Mouse (Mus musculus) liver, embryonic 12.5 days (tissue): Measurements from ENCODE around the gene Ap1g2. TPM values are rescaled to one million over a fixed set of nuclear protein-coding genes. Genes with fewer than 3 reads are reported as not detected.

Experiments
- ATAC-seq: fragments of 200-750 bp; cut with Nextera tagmentation; 2 replicates; pipeline ENCODE4 v1.8.0; 2017; ENCODE audit warnings: moderate number of reproducible peaks, mild to moderate bottlenecking, moderate library complexity
- H3K27ac ChIP-seq: fragments of 300-500 bp; sonication (generic); 2 replicates; pipeline ENCODE4 v1.5.1; 2016; ENCODE audit warnings: mild to moderate bottlenecking
- H3K27me3 ChIP-seq: fragments of 300-500 bp; sonication (generic); replicated peaks from 2 replicates; pipeline ENCODE4 v1.6.1; 2016; ENCODE audit warnings: mild to moderate bottlenecking, moderate library complexity
- H3K36me3 ChIP-seq: fragments of 300-500 bp; sonication (generic); 2 replicates; pipeline ENCODE4 v1.6.1; 2016; ENCODE audit warnings: mild to moderate bottlenecking, moderate library complexity
- H3K4me1 ChIP-seq: fragments of 300-500 bp; sonication (generic); 2 replicates; pipeline ENCODE4 v1.6.1; 2016
- H3K4me2 ChIP-seq: fragments of 300-500 bp; sonication (generic); 2 replicates; pipeline ENCODE4 v1.6.1; 2016; ENCODE audit warnings: mild to moderate bottlenecking, moderate library complexity
- H3K4me3 ChIP-seq: fragments of 300-500 bp; sonication (generic); 2 replicates; pipeline ENCODE4 v1.5.1; 2016; ENCODE audit warnings: mild to moderate bottlenecking, moderate library complexity
- H3K9ac ChIP-seq: fragments of 300-500 bp; sonication (generic); 2 replicates; pipeline ENCODE4 v1.6.1; 2016; ENCODE audit warnings: mild to moderate bottlenecking, moderate library complexity
- H3K9me3 ChIP-seq: fragments of 300-500 bp; sonication (generic); replicated peaks from 2 replicates; pipeline ENCODE4 v1.6.1; 2016; ENCODE audit warnings: mild to moderate bottlenecking, moderate library complexity
- WGBS: fragments of 180-500 bp; shearing (Covaris S2); methylation state at CpG from one replicate; pipeline ENCODE4 v1.1.7; 2016; ENCODE audit not compliant: insufficient replicate concordance; 5-methylcytosine and 5-hydroxymethylcytosine counted together
- polyA plus RNA-seq: library from polyadenylated mRNA; unstranded; fragments of >200 nt; fragmentation: Nextera tagmentation; extraction: Ambion mirVana; gene quantifications from 2 replicates; pipeline ENCODE4 v1.2.1, GENCODE M21; 2016

Gene Ap1g2
- polyA plus RNA-seq, 1 experiment from 2014 or later: 34.0 TPM

DNA sequence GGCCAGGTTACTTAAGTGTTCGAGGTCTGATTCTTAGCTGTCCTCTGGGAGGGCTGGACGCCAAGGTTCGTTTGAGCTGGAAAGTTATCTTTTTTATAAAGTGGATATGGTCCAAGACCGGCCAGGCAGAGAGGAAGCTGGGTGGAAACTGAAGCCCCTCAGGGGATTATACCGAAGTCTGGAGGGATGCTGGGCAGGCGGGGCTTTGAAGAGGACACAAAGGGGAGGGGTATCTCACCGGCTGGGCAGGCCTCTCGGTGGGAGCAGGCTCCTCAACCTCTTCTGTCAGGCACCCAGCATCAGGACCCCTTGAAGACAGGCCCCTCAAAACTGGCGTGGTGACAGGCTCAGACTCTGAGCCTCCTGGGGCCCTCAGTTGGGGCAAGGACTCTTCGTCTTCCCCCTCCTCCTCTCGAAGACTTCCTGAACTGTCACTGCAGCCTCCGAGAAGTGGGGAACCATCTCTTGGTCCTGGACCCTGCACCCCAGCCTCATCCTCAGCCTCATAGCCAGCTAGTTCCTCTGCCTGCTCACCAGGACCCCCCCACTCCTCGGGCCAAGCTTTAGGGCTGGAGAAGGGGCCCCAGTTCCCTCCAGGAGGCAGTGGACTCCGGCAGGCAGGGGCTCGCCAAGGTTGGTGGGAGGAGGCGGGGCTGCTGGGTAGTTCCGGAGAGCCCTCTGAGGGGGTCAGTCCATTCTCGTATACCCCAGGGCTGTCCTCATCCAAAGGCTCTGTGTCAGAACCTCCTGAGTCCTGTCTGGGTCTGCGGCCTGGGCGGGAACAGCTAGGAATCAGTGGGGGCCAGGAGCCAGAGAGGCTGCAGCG, 2.9 kb upstream of the Ap1g2 start:
- Histone ChIP-seq H3K27me3 (peaks cover 72% of the 10 kb centered on the region), H3K4me2 (no peak overlapping the region), H3K27ac (no peak overlapping the region), H3K4me3 (no peak overlapping the region), H3K36me3 (peaks cover 6% of the 10 kb centered on the region; the same call in 1 of the 2 replicates), H3K9me3 (no peaks in the 10 kb centered on the region), H3K9ac (no peak overlapping the region), H3K4me1 (peaks cover 38% of the 10 kb centered on the region)
- 20% methylated on average over 21 of the region's 21 CpGs for WGBS
- no peak for ATAC-seq

DNA sequence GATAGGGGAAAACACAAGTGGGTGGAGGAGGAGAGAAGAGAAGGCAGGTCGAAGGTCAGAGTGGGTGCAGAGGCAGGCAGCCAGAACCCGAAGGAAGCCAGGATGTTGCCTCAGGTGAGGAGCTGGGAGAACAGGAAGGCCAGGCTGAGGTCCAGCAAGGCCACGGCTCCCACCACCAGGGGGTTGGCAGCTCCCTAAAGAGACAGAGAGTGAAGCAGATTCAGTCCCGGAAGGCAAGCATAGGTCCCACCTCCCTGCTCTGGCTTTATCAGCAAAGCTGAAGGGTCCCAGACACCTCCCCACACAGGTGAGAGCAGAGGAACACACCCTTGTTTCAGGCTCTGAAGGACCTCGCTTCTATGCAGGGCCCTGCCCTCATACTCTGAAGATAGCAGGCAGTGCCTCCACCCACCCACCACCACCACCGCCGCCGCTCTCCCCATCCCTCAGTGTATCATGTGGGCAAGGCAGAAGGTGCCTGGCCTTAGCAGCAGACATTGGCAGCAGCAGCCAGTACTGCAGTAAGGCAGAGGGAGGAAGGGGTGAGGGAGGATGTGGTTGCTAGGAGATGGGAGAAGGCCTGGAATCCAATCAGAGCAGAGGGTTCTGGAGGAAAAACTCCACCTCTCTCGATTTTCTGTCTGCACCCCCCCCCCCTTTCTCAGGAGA, 1.9 kb upstream of the Ap1g2 start:
- H3K4me1 ChIP-seq: peaks cover 32% of the 10 kb centered on the region
- WGBS: 31% methylated on average over 9 of the region's 9 CpGs
- H3K9me3 ChIP-seq: no peaks in the 10 kb centered on the region
- no peak overlapping the region for H3K4me2 ChIP-seq
- H3K27ac ChIP-seq: no peak overlapping the region
- ATAC-seq: no peak
- peaks cover 63% of the 10 kb centered on the region for H3K27me3 ChIP-seq
- peaks cover 14% of the 10 kb centered on the region for H3K36me3 ChIP-seq
- no peak overlapping the region for H3K9ac ChIP-seq
- H3K4me3 ChIP-seq: no peak overlapping the region

GRCm38 (mm10) chr14:55106990-55107389, 597 bp upstream of the Ap1g2 start:
- H3K9ac ChIP-seq: peak overlapping the region; percentile 67; the same call in 1 of the 2 replicates
- H3K9me3 ChIP-seq: no peaks in the 10 kb centered on the region
- H3K4me3 ChIP-seq: no peak overlapping the region
- peaks cover 50% of the 10 kb centered on the region for H3K27me3 ChIP-seq
- ATAC-seq: no peak
- peak overlapping the region; percentile 94 for H3K4me2 ChIP-seq
- peaks cover 32% of the 10 kb centered on the region for H3K4me1 ChIP-seq
- peak overlapping the region; percentile 63; the same call in 1 of the 2 replicates for H3K27ac ChIP-seq
- H3K36me3 ChIP-seq: peaks cover 28% of the 10 kb centered on the region
- 71% methylated on average over 8 of the region's 8 CpGs for WGBS

DNA sequence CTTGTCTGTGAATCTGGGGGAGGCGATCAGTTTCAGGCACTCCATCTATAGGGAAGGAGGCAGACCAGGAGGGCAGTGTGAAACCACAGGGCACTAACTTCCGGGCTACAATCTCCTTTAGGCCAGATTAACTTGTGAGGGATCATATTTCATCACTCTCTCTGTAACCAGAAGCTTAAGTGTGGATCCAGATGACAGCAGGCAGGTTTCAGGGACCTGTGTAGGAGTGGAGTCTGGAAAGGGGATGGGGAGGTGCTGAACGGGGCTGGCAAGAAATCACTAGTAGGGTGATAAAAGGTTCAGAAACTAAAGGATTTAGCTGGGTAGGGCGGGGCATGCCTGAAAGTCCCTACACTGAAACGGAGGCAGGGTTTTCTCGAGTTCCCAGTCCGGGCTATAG, 1.0 kb downstream of the Ap1g2 start:
- H3K9me3 ChIP-seq: no peaks in the 10 kb centered on the region
- H3K4me3 ChIP-seq: peak overlapping the region; percentile 61
- peak overlapping the region; percentile 67 for H3K9ac ChIP-seq
- H3K27ac ChIP-seq: peak overlapping the region; percentile 63; the same call in 1 of the 2 replicates
- H3K4me1 ChIP-seq: peaks cover 32% of the 10 kb centered on the region
- no peak for ATAC-seq
- H3K4me2 ChIP-seq: peak overlapping the region; percentile 94
- 7% methylated on average over 7 of the region's 7 CpGs for WGBS
- peaks cover 41% of the 10 kb centered on the region for H3K36me3 ChIP-seq
- peaks cover 34% of the 10 kb centered on the region for H3K27me3 ChIP-seq

DNA sequence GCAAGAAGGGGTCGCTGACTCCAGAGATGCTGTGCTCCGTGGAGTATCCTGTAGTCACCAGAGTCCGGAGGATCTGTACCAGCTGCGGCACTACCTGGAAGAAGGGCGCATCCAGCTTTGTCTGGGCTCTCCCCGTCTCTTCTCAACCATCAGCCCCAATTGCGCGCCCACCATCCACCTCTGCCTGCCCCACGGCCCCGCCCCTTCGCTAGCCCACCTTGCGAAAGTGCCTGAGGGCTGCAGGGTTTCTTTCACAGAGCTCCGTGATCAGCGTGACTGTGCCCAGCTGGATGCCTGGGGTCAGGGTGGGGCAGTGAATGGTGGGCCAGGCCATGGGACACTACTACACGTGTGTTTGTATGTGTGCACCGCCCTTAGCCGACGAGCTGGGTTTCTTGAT, 2.0 kb downstream of the Ap1g2 start:
- ATAC-seq: no peak
- no peak overlapping the region for H3K4me3 ChIP-seq
- H3K4me2 ChIP-seq: no peak overlapping the region
- peaks cover 51% of the 10 kb centered on the region for H3K36me3 ChIP-seq
- H3K27me3 ChIP-seq: peaks cover 24% of the 10 kb centered on the region
- H3K9ac ChIP-seq: no peak overlapping the region
- 84% methylated on average over 18 of the region's 18 CpGs for WGBS
- H3K4me1 ChIP-seq: peaks cover 32% of the 10 kb centered on the region
- no peak overlapping the region for H3K27ac ChIP-seq
- no peaks in the 10 kb centered on the region for H3K9me3 ChIP-seq

- no peak for ATAC-seq
- WGBS: 80% methylated on average over 15 of the region's 15 CpGs
Observed at GRCm38 (mm10) chr14:55102253-55102785, 4.1 kb downstream of the Ap1g2 start.

DNA sequence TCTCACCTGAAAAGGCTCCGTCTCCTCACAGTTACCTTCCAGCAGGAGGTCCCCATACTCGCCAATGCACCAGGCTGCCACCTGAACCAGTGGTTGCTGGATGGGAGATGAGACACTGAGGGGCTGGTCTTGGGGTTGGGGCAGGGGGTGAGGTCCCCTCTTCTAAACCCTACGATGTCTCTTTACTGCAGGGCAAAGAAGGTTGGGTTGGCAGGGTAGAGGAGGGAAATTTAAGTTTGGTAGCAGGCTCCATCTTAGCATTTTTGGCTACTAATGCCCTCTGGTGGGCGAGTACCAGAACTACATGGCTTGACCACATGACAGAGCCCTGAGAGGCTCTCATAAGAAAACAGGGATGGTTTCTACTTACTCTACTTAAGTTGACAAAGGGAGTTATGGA, 4.8 kb downstream of the Ap1g2 start:
- H3K4me2 ChIP-seq: no peak overlapping the region
- no peaks in the 10 kb centered on the region for H3K27me3 ChIP-seq
- no peak overlapping the region for H3K27ac ChIP-seq
- 45% methylated on average over 4 of the region's 4 CpGs for WGBS
- H3K9ac ChIP-seq: no peak overlapping the region
- H3K4me1 ChIP-seq: peaks cover 28% of the 10 kb centered on the region
- peaks cover 70% of the 10 kb centered on the region for H3K36me3 ChIP-seq
- no peaks in the 10 kb centered on the region for H3K9me3 ChIP-seq
- H3K4me3 ChIP-seq: no peak overlapping the region
- no peak for ATAC-seq

More at GRCm38 (mm10) chr14:55102253-55102785, 4.1 kb downstream of the Ap1g2 start:
- no peak overlapping the region for H3K27ac ChIP-seq
- no peak overlapping the region for H3K9ac ChIP-seq
- H3K4me3 ChIP-seq: no peak overlapping the region
- H3K27me3 ChIP-seq: peaks cover 4% of the 10 kb centered on the region
- peaks cover 28% of the 10 kb centered on the region for H3K4me1 ChIP-seq
- peaks cover 70% of the 10 kb centered on the region for H3K36me3 ChIP-seq
- no peaks in the 10 kb centered on the region for H3K9me3 ChIP-seq
- H3K4me2 ChIP-seq: no peak overlapping the region

DNA sequence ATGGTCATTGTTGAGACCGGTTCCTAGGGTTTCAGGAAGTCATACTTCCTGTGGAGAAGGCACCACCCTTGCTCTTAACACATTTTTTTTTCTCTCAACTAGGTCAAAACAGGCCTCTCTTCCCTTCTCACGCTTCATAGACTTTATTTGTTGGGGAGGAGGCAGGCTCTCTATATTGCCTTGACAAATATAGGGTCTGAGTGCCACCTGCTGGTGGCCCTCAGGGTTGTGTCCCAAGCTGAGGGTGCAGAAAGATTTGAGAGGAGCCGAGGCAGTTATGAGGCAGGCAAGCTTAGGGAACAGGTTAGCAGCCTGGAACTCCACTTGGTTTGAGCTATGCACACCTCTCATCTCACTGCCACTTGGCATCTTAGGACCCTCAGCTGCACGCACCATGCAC, 8.3 kb downstream of the Ap1g2 start:
- ATAC-seq: no peak
- H3K9ac ChIP-seq: no peak overlapping the region
- no peak overlapping the region for H3K27ac ChIP-seq
- no peak overlapping the region for H3K4me2 ChIP-seq
- H3K27me3 ChIP-seq: no peaks in the 10 kb centered on the region
- no peaks in the 10 kb centered on the region for H3K9me3 ChIP-seq
- H3K36me3 ChIP-seq: peaks cover 53% of the 10 kb centered on the region
- 50% methylated on average over 4 of the region's 4 CpGs for WGBS
- H3K4me3 ChIP-seq: no peak overlapping the region
- H3K4me1 ChIP-seq: peaks cover 37% of the 10 kb centered on the region

GRCm38 (mm10) chr14:55097646-55098045, 8.7 kb downstream of the Ap1g2 start:
- no peak for ATAC-seq
- no peaks in the 10 kb centered on the region for H3K9me3 ChIP-seq
- H3K36me3 ChIP-seq: peaks cover 49% of the 10 kb centered on the region
- H3K4me3 ChIP-seq: no peak overlapping the region
- H3K27ac ChIP-seq: peak overlapping the region; percentile 17; the same call in 1 of the 2 replicates
- no peak overlapping the region for H3K9ac ChIP-seq
- H3K27me3 ChIP-seq: no peaks in the 10 kb centered on the region
- H3K4me1 ChIP-seq: peaks cover 39% of the 10 kb centered on the region
- WGBS: 53% methylated on average over 10 of the region's 10 CpGs
- H3K4me2 ChIP-seq: no peak overlapping the region

DNA sequence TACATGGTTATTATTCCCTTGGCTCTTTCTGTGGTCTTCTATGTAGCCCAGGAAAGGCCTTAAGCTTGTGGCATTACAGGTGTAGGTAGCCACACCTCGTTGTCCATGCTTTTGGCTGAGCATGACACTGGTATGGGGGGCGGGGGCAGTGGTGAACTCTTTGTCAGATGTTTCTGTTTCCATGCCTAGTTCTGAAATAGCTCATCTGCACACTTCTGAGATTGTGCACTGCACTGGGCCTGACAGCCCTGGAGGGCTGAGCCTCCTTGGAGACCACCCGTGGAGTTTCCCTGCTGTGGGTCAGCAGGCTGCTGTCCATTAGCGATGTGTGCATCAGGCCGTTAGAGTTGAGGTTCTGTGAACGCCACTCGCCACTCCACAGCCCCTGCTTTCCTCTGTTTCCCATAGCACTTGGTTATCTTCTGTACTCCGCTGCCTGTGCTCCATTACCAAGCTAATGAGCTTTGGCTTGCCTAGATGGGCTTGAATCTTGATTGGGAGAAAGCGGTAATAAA, 9.8 kb downstream of the Ap1g2 start:
- Histone ChIP-seq H3K9me3 (no peaks in the 10 kb centered on the region), H3K27ac (no peak overlapping the region), H3K36me3 (peaks cover 41% of the 10 kb centered on the region), H3K4me2 (0 out of 2 replicates have a peak overlapping the region, but pooled peaks have one; percentile 8), H3K4me1 (peaks cover 43% of the 10 kb centered on the region), H3K27me3 (no peaks in the 10 kb centered on the region), H3K9ac (no peak overlapping the region), H3K4me3 (no peak overlapping the region)
- no peak for ATAC-seq
- 68% methylated on average over 9 of the region's 9 CpGs for WGBS

DNA sequence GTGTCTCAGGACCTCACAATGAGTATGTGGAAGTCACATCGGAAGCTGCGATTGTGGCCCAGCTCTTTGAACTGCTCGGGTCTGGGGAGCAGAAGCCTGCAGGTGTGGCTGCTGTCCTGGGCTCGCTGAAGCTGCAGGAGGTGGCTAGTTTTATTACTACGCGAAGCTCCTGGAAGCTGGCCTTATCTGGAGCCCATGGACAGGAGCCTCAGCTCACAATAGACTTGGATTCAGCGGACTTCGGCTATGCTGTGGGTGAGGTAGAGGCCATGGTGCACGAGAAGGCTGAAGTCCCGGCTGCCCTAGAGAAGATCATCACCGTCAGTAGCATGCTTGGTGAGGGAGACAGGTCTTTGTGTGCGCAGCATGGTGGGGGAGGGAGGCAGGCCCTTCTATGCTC, 10.7 kb downstream of the Ap1g2 start:
- Histone ChIP-seq H3K36me3 (peaks cover 32% of the 10 kb centered on the region), H3K27ac (peak overlapping the region; percentile 75; the same call in 1 of the 2 replicates), H3K4me3 (peak overlapping the region; percentile 75), H3K9me3 (no peaks in the 10 kb centered on the region), H3K27me3 (peaks cover 8% of the 10 kb centered on the region; the same call in 1 of the 2 replicates), H3K9ac (peak overlapping the region; percentile 74), H3K4me1 (peaks cover 52% of the 10 kb centered on the region), H3K4me2 (peak overlapping the region; percentile 68)
- WGBS: 52% methylated on average over 12 of the region's 12 CpGs
- no peak for ATAC-seq
